Mouse (Mus musculus) lung, postnatal 25 days (tissue): ENCODE measurements around the gene Tnfrsf19.
A peak's percentile ranks its signal among the peaks of the same experiment; 100 is the strongest.

Experiments used
- DNase-seq: peaks from one replicate; pipeline ENCODE4 v3.0.0; 2022; ENCODE audit warnings: low spot score

Gene Tnfrsf19

GRCm38 (mm10) chr14:61020968-61021367 lies 25.3 kb downstream of the Tnfrsf19 start:
- DNase-seq = no peak

GRCm38 (mm10) chr14:61019880-61020279 lies 26.4 kb downstream of the Tnfrsf19 start:
- DNase-seq = no peak

GRCm38 (mm10) chr14:61014544-61014943 lies 31.7 kb downstream of the Tnfrsf19 start:
- no peak for DNase-seq

- DNase-seq = peak; percentile 78
Observed at GRCm38 (mm10) chr14:61012397-61012931, 33.8 kb downstream of the Tnfrsf19 start.

GRCm38 (mm10) chr14:61011621-61012174 lies 34.6 kb downstream of the Tnfrsf19 start:
- DNase-seq = no peak

- no peak for DNase-seq
Observed at GRCm38 (mm10) chr14:61005127-61005837, 41.0 kb downstream of the Tnfrsf19 start.

- no peak for DNase-seq
Observed at GRCm38 (mm10) chr14:61003676-61004075, 42.6 kb downstream of the Tnfrsf19 start.

- no peak for DNase-seq
Observed at GRCm38 (mm10) chr14:61000072-61000471, 46.2 kb downstream of the Tnfrsf19 start.

- DNase-seq = no peak
Observed at GRCm38 (mm10) chr14:60996556-60996955, 49.7 kb downstream of the Tnfrsf19 start.

GRCm38 (mm10) chr14:60993506-60993905 lies 52.8 kb downstream of the Tnfrsf19 start:
- peak; percentile 79 for DNase-seq

GRCm38 (mm10) chr14:60993092-60993491 lies 53.2 kb downstream of the Tnfrsf19 start:
- DNase-seq = no peak

- DNase-seq = no peak
Observed at GRCm38 (mm10) chr14:60992144-60992543, 54.1 kb downstream of the Tnfrsf19 start.

GRCm38 (mm10) chr14:60988228-60988627 lies 58.1 kb downstream of the Tnfrsf19 start:
- DNase-seq = no peak

GRCm38 (mm10) chr14:60986926-60987325 lies 59.4 kb downstream of the Tnfrsf19 start:
- DNase-seq = no peak

GRCm38 (mm10) chr14:60985077-60985476 lies 61.2 kb downstream of the Tnfrsf19 start:
- DNase-seq = no peak

GRCm38 (mm10) chr14:60984266-60984665 lies 62.0 kb downstream of the Tnfrsf19 start:
- no peak for DNase-seq

GRCm38 (mm10) chr14:60982126-60982525 lies 64.2 kb downstream of the Tnfrsf19 start:
- DNase-seq = no peak

GRCm38 (mm10) chr14:60980244-60980887 lies 65.9 kb downstream of the Tnfrsf19 start:
- DNase-seq = peak; percentile 25

- no peak for DNase-seq
Observed at GRCm38 (mm10) chr14:60978129-60978528, 68.2 kb downstream of the Tnfrsf19 start.

GRCm38 (mm10) chr14:60976231-60976630 lies 70.1 kb downstream of the Tnfrsf19 start:
- DNase-seq = no peak

- DNase-seq = no peak
Observed at GRCm38 (mm10) chr14:60975736-60976135, 70.6 kb downstream of the Tnfrsf19 start.

- DNase-seq = no peak
Observed at GRCm38 (mm10) chr14:60970961-60971360, 75.3 kb downstream of the Tnfrsf19 start.

- no peak for DNase-seq
Observed at GRCm38 (mm10) chr14:60966061-60966460, 80.2 kb downstream of the Tnfrsf19 start.
